Mouse (Mus musculus): ENCODE results near the gene Msmb.
"Not testable (repeated sequence)": the region's sequence is repeated elsewhere in the genome, so short reads cannot be mapped to it uniquely, and the experiment has no call there.

Msmb gene

GRCm38 (mm10) chr14:32179393-32180195 is 37.8 kb downstream of the Msmb start:
- no peak for DNase-seq

- no peak for DNase-seq
These were observed 39.0 kb downstream of the Msmb start for GRCm38 (mm10) chr14:32180861-32181260.

- no peak for DNase-seq
These were observed 42.0 kb downstream of the Msmb start for GRCm38 (mm10) chr14:32183846-32184245.

- DNase-seq, result no peak
These were observed 49.0 kb downstream of the Msmb start for GRCm38 (mm10) chr14:32190627-32191391.

- DNase-seq, result no peak
These were observed 50.1 kb downstream of the Msmb start for GRCm38 (mm10) chr14:32191926-32192325.

- DNase-seq, result peak; percentile 72
These were observed 50.6 kb downstream of the Msmb start for GRCm38 (mm10) chr14:32192437-32192836.

GRCm38 (mm10) chr14:32193557-32193956 is 51.7 kb downstream of the Msmb start:
- not testable (repeated sequence) for DNase-seq

GRCm38 (mm10) chr14:32201354-32201753 is 59.5 kb downstream of the Msmb start:
- no peak for DNase-seq

GRCm38 (mm10) chr14:32201791-32202451 is 60.1 kb downstream of the Msmb start, which contains the start of the genes Timm23 and Parg:
Gene Timm23 (minus strand): TSS chr14:32201898.
Gene Parg (plus strand): TSS chr14:32201949.
- DNase-seq, result peak; percentile 94
